Mouse (Mus musculus) brain, embryonic 18.5 days (tissue): ENCODE measurements around the gene Plcl1.

Experiments
- DNase-seq: peaks from one replicate; pipeline ENCODE4 v3.0.0-alpha.2; 2012; ENCODE audit warnings: low read depth, low spot score

Gene Plcl1

GRCm38 (mm10) chr1:55606405-55606804, 200.7 kb downstream of the Plcl1 start:
- no peak for DNase-seq

GRCm38 (mm10) chr1:55612759-55613328, 207.1 kb downstream of the Plcl1 start:
- no peak for DNase-seq

- no peak for DNase-seq
These were observed 212.1 kb downstream of the Plcl1 start for GRCm38 (mm10) chr1:55617857-55618256.

GRCm38 (mm10) chr1:55618617-55619286, 213.0 kb downstream of the Plcl1 start:
- DNase-seq: no peak

- no peak for DNase-seq
These were observed 225.8 kb downstream of the Plcl1 start for GRCm38 (mm10) chr1:55631496-55631895.

GRCm38 (mm10) chr1:55632024-55632423, 226.3 kb downstream of the Plcl1 start:
- no peak for DNase-seq

DNA sequence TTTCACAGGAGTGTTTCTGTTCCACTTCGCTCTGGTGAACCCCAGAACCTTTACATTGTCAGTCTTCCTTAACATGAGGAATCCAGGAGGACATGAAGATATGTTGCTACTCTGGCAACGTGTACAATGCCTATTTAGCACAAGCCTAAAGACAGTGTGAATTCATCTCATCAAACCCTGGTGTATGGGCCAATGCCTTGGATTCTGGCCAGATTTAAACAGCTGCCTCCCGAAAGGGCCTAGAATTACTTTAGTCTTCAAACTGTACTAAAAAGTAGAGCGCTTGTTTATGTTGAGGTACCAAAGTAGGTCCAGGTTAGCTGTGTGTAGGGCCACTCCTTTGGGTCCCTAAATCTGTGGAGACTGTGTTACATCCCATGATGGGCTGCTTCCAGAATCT, 227.6 kb downstream of the Plcl1 start:
- no peak for DNase-seq

- DNase-seq: no peak
These were observed 253.9 kb downstream of the Plcl1 start for GRCm38 (mm10) chr1:55659518-55660210.

GRCm38 (mm10) chr1:55661381-55661780, 255.7 kb downstream of the Plcl1 start:
- no peak for DNase-seq

DNA sequence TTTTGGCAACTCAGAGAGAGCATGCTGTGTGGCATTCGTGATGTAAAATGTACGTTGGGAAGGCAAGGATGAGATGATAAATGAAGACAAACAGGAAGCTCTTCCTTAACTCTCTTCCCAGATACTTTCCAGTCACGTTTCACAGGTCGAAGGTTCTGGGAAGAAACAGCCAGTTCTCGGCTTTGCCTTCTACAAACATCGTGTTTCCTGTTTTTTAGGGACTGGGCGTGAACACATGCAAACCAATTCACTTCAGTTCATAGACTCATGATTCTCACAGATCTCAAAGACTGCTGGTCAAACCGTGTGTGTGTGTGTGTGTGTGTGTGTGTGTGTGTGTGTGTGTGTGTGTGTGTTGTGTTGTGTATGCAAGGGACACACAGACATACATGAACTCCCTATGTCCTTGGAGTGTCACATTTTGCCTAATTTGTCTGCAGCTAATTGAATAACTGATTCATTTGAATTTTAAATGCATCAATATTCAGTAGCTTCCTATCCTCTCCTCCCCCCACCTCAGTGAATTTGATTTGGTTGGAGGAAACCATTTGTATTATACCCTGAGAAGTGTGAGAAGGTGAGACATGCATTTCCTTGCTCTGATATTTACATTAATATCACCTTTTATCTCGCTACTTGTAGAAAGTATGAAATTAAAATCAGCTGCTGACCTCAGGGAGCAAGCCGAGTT, 259.6 kb downstream of the Plcl1 start:
- no peak for DNase-seq

DNA sequence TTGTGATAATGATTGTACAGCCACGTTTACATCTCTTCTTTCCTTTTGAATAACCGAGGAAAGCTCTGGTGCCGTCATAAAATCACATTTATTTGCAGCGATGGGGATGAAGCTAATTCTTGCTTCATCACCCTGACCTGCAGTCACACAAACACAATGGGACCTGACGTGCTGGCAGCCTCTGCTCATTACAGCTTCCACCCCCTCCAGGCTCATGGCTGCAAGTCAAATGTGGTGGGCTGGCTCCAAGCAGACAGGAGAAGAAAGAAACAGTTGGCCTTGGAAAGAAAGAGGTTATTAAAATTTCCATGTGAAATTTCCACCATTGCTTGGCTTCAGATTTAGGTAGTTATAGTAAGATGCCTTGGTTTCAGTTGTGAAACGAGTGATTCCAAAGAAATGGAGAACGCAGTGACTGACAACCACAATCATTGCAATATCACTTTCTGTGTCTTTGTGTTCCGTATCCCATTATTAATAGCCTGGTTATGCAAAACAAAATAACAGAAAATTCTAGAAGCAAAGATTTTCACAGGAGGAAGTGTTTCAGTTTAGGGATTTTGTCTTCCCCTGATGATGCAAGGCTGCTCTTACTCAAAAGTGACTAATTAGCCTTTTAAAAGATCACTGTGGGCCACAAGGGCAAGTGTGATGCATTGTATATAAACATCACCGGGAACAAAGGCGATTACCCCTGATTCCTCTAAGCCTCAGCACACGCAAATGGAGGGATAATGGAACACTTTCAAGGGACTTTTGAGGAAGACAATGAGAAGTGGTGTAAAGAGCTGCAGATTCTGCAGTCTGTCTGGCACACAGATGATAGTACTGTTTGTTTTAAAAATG, 260.3 kb downstream of the Plcl1 start:
- DNase-seq: peak; percentile 52

DNA sequence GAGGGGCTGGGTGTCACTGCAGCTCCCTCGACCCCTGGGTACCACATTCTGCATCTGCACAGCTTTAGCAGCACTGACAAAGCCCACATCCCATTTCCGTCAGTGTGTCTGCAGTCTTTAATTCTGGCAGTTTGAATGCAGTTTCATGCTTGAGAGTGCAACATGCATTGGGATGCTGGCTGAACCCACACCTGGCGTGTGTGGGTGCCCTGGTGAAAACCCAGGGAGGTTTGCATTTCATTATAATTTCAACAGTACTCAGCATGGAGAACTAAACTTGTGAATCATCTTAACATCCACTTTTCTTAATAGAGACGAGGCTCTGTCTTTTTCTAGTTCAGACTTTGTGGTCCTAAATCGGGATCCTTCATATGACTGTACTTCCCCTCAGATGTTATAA, 261.1 kb downstream of the Plcl1 start:
- no peak for DNase-seq

GRCm38 (mm10) chr1:55668622-55669237, 263.0 kb downstream of the Plcl1 start:
- no peak for DNase-seq

DNA sequence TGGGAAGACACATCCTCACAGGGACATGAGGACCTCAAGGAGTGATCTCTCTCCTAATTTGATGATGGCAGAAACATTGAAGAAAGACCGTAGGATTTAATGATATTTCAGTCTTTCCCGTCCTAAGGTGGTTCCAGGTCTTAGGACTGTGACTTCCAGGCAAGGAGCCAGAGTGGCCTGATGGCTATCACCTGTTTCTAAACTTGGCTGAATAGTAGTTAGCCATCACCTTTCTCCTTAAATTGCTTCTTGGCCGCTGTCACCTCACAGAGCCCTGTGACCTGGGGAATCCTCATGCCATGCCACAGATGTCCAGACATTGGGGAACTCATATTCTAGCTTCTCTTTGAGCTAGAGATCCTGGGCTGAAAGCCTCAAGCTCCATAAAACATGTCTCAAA, 277.0 kb downstream of the Plcl1 start:
- DNase-seq: no peak

- no peak for DNase-seq
These were observed 280.5 kb downstream of the Plcl1 start for GRCm38 (mm10) chr1:55686261-55686660.

DNA sequence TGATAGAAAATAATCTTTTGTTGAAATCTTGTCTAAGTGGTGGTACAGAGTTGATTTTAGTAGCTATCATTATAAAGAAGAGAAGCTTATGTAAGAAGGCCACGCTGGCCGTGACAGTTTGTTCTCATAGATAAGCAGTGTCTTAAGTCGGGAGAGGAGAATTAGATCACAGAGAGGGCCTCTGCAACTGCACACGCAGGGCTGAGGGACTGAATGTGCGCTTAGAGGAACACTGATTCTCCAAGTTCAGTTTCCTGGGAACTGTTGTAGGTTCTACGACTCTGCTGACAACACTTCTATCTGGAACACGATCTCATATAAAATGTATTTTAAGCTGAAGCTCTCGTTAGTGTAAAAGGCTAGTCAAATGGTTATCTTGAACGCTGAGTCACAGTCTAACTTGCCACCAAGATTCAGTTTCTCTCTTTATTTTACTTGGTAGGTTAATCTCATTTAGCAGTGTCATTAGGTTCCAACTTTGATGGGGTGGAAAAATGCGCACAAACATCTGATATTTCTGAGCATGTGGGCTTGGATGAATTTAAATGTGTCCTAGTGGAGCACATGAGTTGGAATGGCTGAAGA, 288.0 kb downstream of the Plcl1 start:
- no peak for DNase-seq

DNA sequence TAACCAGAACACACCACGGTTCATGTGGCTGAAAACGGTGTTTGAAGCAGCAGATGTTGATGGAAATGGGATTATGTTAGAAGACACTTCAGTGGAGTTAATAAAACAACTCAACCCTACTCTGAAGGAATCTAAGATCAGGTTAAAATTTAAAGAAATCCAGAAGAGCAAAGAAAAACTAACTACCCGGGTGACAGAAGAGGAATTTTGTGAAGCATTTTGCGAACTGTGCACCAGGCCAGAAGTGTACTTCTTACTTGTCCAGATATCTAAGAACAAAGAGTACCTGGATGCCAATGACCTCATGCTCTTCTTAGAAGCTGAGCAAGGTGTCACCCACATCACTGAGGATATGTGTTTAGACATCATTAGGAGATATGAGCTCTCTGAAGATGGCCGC, 290.5 kb downstream of the Plcl1 start:
- DNase-seq: no peak

DNA sequence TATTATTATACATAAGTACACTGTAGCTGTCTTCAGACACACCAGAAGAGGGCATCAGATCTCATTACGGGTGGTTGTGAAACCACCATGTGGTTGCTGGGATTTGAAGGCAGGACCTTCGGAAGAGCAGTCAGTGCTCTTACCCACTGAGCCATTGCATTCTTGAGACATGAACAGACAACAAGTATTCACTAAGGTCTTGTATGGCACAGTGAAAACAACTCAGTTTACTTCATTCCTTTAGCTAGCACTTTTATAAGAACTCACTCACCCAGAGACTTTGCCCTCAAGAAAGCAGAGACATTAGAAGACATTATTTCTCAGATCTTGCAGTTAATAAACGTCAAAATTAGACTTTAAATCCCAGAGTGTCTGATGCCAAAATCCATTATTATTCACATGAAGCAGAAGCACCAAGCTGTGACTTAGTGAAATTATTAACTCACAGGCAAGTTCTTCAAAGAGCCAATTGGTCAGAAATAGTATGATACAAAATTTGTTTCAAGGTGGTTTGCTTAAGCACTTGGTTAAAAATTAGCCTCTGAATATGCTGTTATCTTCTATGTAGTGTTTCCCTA, 293.8 kb downstream of the Plcl1 start:
- no peak for DNase-seq

DNA sequence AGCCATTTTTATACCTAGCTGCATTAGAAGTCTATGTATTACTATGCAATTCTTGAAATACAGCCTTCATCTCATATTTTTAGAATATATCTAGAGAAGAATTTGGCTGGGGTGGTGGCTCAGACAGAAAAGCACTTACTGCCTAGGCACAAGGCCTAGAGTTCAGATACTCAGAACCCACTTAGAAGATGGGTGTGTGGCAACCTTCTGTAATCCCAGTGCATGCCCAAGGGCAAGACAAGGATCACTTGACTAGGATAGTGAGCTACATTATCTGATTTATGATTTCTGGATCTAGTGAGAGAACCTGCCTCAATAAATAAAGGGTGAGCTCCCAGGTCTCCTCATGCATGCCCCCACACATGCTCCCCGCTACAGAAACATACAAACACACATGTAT, 294.3 kb downstream of the Plcl1 start:
- DNase-seq: no peak

DNA sequence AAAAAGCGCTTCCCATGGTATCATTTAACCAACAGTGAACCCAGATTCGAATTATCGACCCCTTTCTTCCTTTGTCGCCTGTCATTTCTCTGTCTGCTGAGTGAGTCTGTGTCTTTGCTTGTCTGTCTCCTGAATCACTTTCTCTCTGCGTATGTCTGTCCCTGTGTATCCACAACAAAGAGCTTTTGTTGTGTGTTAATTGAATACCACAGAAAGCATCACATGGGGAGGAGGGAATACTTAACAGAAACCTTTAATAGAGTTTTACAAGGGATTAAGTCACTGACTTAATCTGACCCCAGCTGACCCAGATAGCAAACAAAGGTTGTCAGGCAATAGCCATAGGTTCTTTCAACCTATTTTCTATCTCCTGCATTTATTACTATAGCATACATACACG, 295.0 kb downstream of the Plcl1 start:
- no peak for DNase-seq
